Mouse (Mus musculus): ENCODE measurements around the gene Gm1979. TPM values are rescaled to one million over a fixed set of nuclear protein-coding genes. Genes with fewer than 3 reads are reported as not detected.
"Not testable (repeated sequence)": the region's sequence is repeated elsewhere in the genome, so short reads cannot be mapped to it uniquely, and the experiment has no call there.

Gm1979 gene
- polyA plus RNA-seq, 1 experiment from 2014 or later: 0.21 TPM

- not testable (repeated sequence) for H3K4me3 ChIP-seq (replicated peaks; ENCODE audit: low read length); H3K4me2 ChIP-seq (ENCODE audit: low read depth, low read length); H3K27me3 ChIP-seq (ENCODE audit: control insufficient read depth, insufficient read depth, low read length); ATAC-seq (ENCODE audit: insufficient read depth, low FRiP score); H3K4me1 ChIP-seq (ENCODE audit: control insufficient read depth, insufficient read depth, low read length); H3K27ac ChIP-seq (ENCODE audit: low read length); H3K36me3 ChIP-seq (ENCODE audit: control insufficient read depth, insufficient read depth, low read length); H3K9me3 ChIP-seq (replicated peaks; ENCODE audit: control insufficient read depth, low read length); H3K9ac ChIP-seq (ENCODE audit: low read length)
- WGBS: 69% methylated on average over 2 of the region's 2 CpGs
These were observed 50.3 kb downstream of the Gm1979 start, which contains the start of gene Gm21671 for GRCm38 (mm10) chr5:25954317-25954716. Gene Gm21671, minus strand, starts transcription at chr5:25954417.

Other genes starting within 250 kb of the Gm1979 start
- 3.7 and 4.5 TPM in 2 replicates for gene Actr3b, start 244.8 kb downstream of the Gm1979 start, polyA plus RNA-seq (2015; fragmentation: Nextera tagmentation; extraction: Ambion mirVana)
- not detected in 2 replicates for gene Gm21663, start 62.4 kb downstream of the Gm1979 start, polyA plus RNA-seq (2015; fragmentation: Nextera tagmentation; extraction: Ambion mirVana)
- 0.10 TPM in 1 of 2 replicates, not detected in the other for gene Gm21671, start 50.4 kb downstream of the Gm1979 start, polyA plus RNA-seq (2015; fragmentation: Nextera tagmentation; extraction: Ambion mirVana)
- 0.08 and 0.11 TPM in 2 replicates for gene Gm21680, start 32.1 kb downstream of the Gm1979 start, polyA plus RNA-seq (2015; fragmentation: Nextera tagmentation; extraction: Ambion mirVana)
- gene Gm21698, start 16.1 kb downstream of the Gm1979 start, polyA plus RNA-seq (2015; fragmentation: Nextera tagmentation; extraction: Ambion mirVana): 0.09 and 0.16 TPM in 2 replicates
- not detected in 2 replicates for gene Gm5862, start 18.1 kb upstream of the Gm1979 start, polyA plus RNA-seq (2015; fragmentation: Nextera tagmentation; extraction: Ambion mirVana)
- 0.09 TPM in 1 of 2 replicates, not detected in the other for gene Speer4a, start 34.8 kb upstream of the Gm1979 start, polyA plus RNA-seq (2015; fragmentation: Nextera tagmentation; extraction: Ambion mirVana)
- gene Gm7347, start 53.8 kb upstream of the Gm1979 start, polyA plus RNA-seq (2015; fragmentation: Nextera tagmentation; extraction: Ambion mirVana): not detected in 2 replicates
- gene Gm10471, start 84.5 kb upstream of the Gm1979 start, polyA plus RNA-seq (2015; fragmentation: Nextera tagmentation; extraction: Ambion mirVana): not detected in 2 replicates
- gene 5031410I06Rik, start 100.6 kb upstream of the Gm1979 start, polyA plus RNA-seq (2015; fragmentation: Nextera tagmentation; extraction: Ambion mirVana): 0.05 TPM in 1 of 2 replicates, not detected in the other
- 0.07 TPM in 1 of 2 replicates, not detected in the other for gene Gm10220, start 116.6 kb upstream of the Gm1979 start, polyA plus RNA-seq (2015; fragmentation: Nextera tagmentation; extraction: Ambion mirVana)